Comparison of ENCODE assay signal across 8 mouse cellular contexts in genomic region chr5:34191843-34192242, GRCm38 (mm10). TPM values are rescaled to one million over a fixed set of nuclear protein-coding genes. Genes with fewer than 3 reads are reported as not detected.
DNase-seq lines count a peak whose midpoint lies in the region; ATAC-seq and TF ChIP-seq lines count a peak whose summit lies in the region.

No protein-coding gene starts in this region.

- H3K4me3 ChIP-seq in layer of hippocampus, adult 2 months = no peak overlapping the region
- H3K4me3 ChIP-seq in E14TG2a.4 (replicated peaks; ENCODE audit: low read length) = no peak overlapping the region
- no peak overlapping the region for H3K4me3 ChIP-seq in lung, postnatal 0 days (ENCODE audit: low read depth, low read length)
- H3K4me3 ChIP-seq in intestine, embryonic 15.5 days (replicated peaks) = no peak overlapping the region

- intact Hi-C loops in heart, postnatal 36 days (cut with DNase I) = loop anchor here (1.0 to 5.0 kb wide), 2 partner anchors 50 to 95 kb away; no protein-coding TSS in a partner anchor

- H3K4me1 ChIP-seq in E14TG2a.4 (replicated peaks; ENCODE audit: low read depth, low read length) = peaks cover 18% of the 10 kb centered on the region
- peaks cover 8% of the 10 kb centered on the region for H3K4me1 ChIP-seq in lung, postnatal 0 days (ENCODE audit: insufficient read depth, low read depth, low read length)
- H3K4me1 ChIP-seq in intestine, embryonic 15.5 days (replicated peaks) = peaks cover 4% of the 10 kb centered on the region; the same call in 1 of the 2 replicates

- TF ChIP-seq EP300 in lung, postnatal 0 days (IDR thresholded peaks at IDR 0.05) = no peak

- H3K27me3 ChIP-seq in E14TG2a.4 (ENCODE audit: insufficient read depth, low read length) = peaks cover 14% of the 10 kb centered on the region
- H3K27me3 ChIP-seq in lung, postnatal 0 days (replicated peaks; ENCODE audit: insufficient read depth, low read length) = no peaks in the 10 kb centered on the region
- no peaks in the 10 kb centered on the region for H3K27me3 ChIP-seq in intestine, embryonic 15.5 days (replicated peaks)

- 65% methylated on average over 4 of the region's 4 CpGs for WGBS in lung, postnatal 0 days
- 69% methylated on average over 4 of the region's 4 CpGs for WGBS in intestine, embryonic 15.5 days

- ATAC-seq in lung, postnatal 0 days = no peak
- no peak for ATAC-seq in intestine, embryonic 15.5 days

- H3K36me3 ChIP-seq in E14TG2a.4 (ENCODE audit: insufficient read depth, low read length) = peaks cover under 1% of the 10 kb centered on the region; the same call in 1 of the 2 replicates
- no peaks in the 10 kb centered on the region for H3K36me3 ChIP-seq in lung, postnatal 0 days (ENCODE audit: insufficient read depth, low read length)
- no peaks in the 10 kb centered on the region for H3K36me3 ChIP-seq in intestine, embryonic 15.5 days

- H3K4me2 ChIP-seq in lung, postnatal 0 days (replicated peaks; ENCODE audit: low read depth, low read length) = no peak overlapping the region
- no peak overlapping the region for H3K4me2 ChIP-seq in intestine, embryonic 15.5 days (replicated peaks)

- DNase-seq in adrenal gland, postnatal 14 days = peak; percentile 71
- no peak for DNase-seq in adrenal gland, adult 18-20 months (ENCODE audit: low spot score in 2 of 2)
- peak in 1 of 2 experiments; percentile 52 for DNase-seq in layer of hippocampus, adult 2 months (ENCODE audit: low spot score in 2 of 2)
- no peak for DNase-seq in layer of hippocampus, adult 9-10 months (ENCODE audit: low spot score)
- DNase-seq in lung, postnatal 0 days (ENCODE audit: low spot score) = peak; percentile 37
- no peak for DNase-seq in heart, postnatal 36 days

- H3K9ac ChIP-seq in lung, postnatal 0 days (replicated peaks; ENCODE audit: low read depth) = no peak overlapping the region
- no peak overlapping the region for H3K9ac ChIP-seq in intestine, embryonic 15.5 days

- no peaks in the 10 kb centered on the region for H3K9me3 ChIP-seq in E14TG2a.4 (ENCODE audit: low read length)
- H3K9me3 ChIP-seq in lung, postnatal 0 days (ENCODE audit: low read length) = no peaks in the 10 kb centered on the region
- no peaks in the 10 kb centered on the region for H3K9me3 ChIP-seq in intestine, embryonic 15.5 days

- H3K27ac ChIP-seq in layer of hippocampus, adult 2 months = peak overlapping the region; percentile 61; the same call in 1 of the 2 replicates
- no peak overlapping the region; the same call in 1 of the 2 replicates for H3K27ac ChIP-seq in lung, postnatal 0 days (ENCODE audit: low read length)
- no peak overlapping the region for H3K27ac ChIP-seq in intestine, embryonic 15.5 days

- peak; percentile 48 for TF ChIP-seq CTCF in layer of hippocampus, adult 2 months (conservative IDR thresholded peaks at IDR 0.05)
- peak; percentile 21 for TF ChIP-seq CTCF in E14TG2a.4 (conservative IDR thresholded peaks at IDR 0.05; ENCODE audit: low read length)
- TF ChIP-seq CTCF in lung, postnatal 0 days (IDR thresholded peaks at IDR 0.05) = peak; percentile 84

RNA-seq across cellular contexts. Expression of gene Mxd4, which starts 4.3 kb away (rescaled TPM):
- 145 and 158 TPM in 2 replicates for total RNA-seq in adrenal gland, postnatal 14 days (2021)
- total RNA-seq in adrenal gland, adult 18-20 months (2021) = 100 to 1,000 TPM; 108 to 114 TPM
- 10 to 100 TPM; 84.9 to 94.7 TPM for total RNA-seq in layer of hippocampus, adult 2 months (2021)
- polyA plus RNA-seq in lung, postnatal 0 days (2015; fragmentation: Nextera tagmentation; extraction: Ambion mirVana) = 65.1 and 68.2 TPM in 2 replicates
- total RNA-seq in heart, postnatal 36 days (2021) = 10 to 100 TPM; 73.8 to 84.6 TPM
- 18.7 and 19.4 TPM in 2 replicates for polyA plus RNA-seq in intestine, embryonic 15.5 days (2015; fragmentation: Nextera tagmentation; extraction: Ambion mirVana)

RNA-seq across cellular contexts. Expression of gene Haus3, which starts 22.5 kb away (rescaled TPM):
- total RNA-seq in adrenal gland, postnatal 14 days (2021) = 9.9 and 10.0 TPM in 2 replicates
- 1 to 10 TPM; 8.3 to 9.3 TPM for total RNA-seq in adrenal gland, adult 18-20 months (2021)
- total RNA-seq in layer of hippocampus, adult 2 months (2021) = 1 to 10 TPM; 6.4 to 7.3 TPM
- 8.2 and 8.6 TPM in 2 replicates for polyA plus RNA-seq in lung, postnatal 0 days (2015; fragmentation: Nextera tagmentation; extraction: Ambion mirVana)
- 1 to 10 TPM; 3.4 to 4.1 TPM for total RNA-seq in heart, postnatal 36 days (2021)
- polyA plus RNA-seq in intestine, embryonic 15.5 days (2015; fragmentation: Nextera tagmentation; extraction: Ambion mirVana) = 30.1 and 34.4 TPM in 2 replicates

RNA-seq across cellular contexts. Expression of gene Poln, which starts 22.6 kb away (rescaled TPM):
- 35.4 and 47.0 TPM in 2 replicates for total RNA-seq in adrenal gland, postnatal 14 days (2021)
- total RNA-seq in adrenal gland, adult 18-20 months (2021) = 10 to 100 TPM; 15.5 to 26.2 TPM
- 1 to 10 TPM in 1 of 2 experiments, under 1 TPM in 1; 0.61 to 1.0 TPM for total RNA-seq in layer of hippocampus, adult 2 months (2021)
- 0.63 and 0.99 TPM in 2 replicates for polyA plus RNA-seq in lung, postnatal 0 days (2015; fragmentation: Nextera tagmentation; extraction: Ambion mirVana)
- total RNA-seq in heart, postnatal 36 days (2021) = 1 to 10 TPM; 2.6 to 3.5 TPM
- 0.51 and 0.84 TPM in 2 replicates for polyA plus RNA-seq in intestine, embryonic 15.5 days (2015; fragmentation: Nextera tagmentation; extraction: Ambion mirVana)

Comparison
In these comparisons a context has a peak if more than half of its experiments do, and no peak if none do; other contexts are left out.
1. DNase-seq: peak in adrenal gland, postnatal 14 days (single experiment) and lung, postnatal 0 days (single experiment); none in adrenal gland, adult 18-20 months (0 of 2), layer of hippocampus, adult 9-10 months (single experiment) and heart, postnatal 36 days (0 of 2).
2. CTCF ChIP-seq: peak in every context shown above with its lines; median percentile 84 in lung, postnatal 0 days; 48 in layer of hippocampus, adult 2 months; 21 in E14TG2a.4.